ENCODE assay signal across 8 mouse cellular contexts in the genomic region with DNA sequence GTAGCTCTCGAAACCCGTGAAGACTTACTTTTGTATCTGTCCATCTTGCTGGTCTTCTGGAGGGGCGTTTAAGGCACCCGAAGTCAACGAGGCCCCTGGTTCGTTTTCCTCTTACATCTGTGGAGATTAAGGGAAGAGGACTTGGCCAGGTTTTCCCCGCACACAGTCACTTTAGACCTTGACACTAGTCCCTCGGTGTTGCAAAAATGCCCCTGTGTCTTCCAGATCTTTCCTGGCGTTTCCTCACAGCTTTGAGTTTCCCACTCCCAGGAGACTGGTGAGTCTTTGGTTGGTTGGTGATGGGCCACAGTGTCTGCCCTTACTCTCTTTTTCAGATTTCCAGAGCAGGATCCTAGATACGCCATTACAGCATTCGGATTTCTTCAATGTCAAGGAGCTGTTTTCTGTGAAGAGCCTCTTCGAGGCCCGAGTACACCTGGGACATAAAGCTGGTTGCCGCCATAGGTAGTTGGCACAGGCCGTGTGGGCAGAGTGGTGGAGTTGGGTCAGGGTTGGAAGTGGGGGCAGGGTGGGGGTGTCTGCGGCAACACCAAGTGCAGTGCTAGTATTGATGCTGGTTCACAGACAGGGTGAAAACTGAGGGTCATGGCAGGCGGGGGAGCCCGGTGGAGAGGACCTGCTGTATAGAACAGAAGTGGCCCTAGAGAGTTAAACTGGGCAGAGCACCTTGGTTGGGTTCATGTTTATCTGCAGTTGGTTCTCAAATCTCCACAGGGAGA. TPM values are rescaled to one million over a fixed set of nuclear protein-coding genes. Genes with fewer than 3 reads are reported as not detected.
DNase-seq lines count a peak whose midpoint lies in the region; ATAC-seq lines count a peak whose summit lies in the region.

No protein-coding gene starts in this region.

- H3K27ac ChIP-seq in kidney, embryonic 15.5 days = no peak overlapping the region
- H3K27ac ChIP-seq in heart, embryonic 15.5 days = no peak overlapping the region
- peak overlapping the region; percentile 95 for H3K27ac ChIP-seq in midbrain, embryonic 10.5 days (replicated peaks)

- H3K27me3 ChIP-seq in kidney, embryonic 15.5 days = peaks cover 12% of the 10 kb centered on the region
- H3K27me3 ChIP-seq in heart, embryonic 15.5 days = peaks cover 18% of the 10 kb centered on the region; the same call in 1 of the 2 replicates
- H3K27me3 ChIP-seq in midbrain, embryonic 10.5 days (ENCODE audit: low read depth, poor library complexity, severe bottlenecking) = peaks cover 18% of the 10 kb centered on the region

- DNase-seq in kidney, postnatal 10 days = no peak
- peak; percentile 12 for DNase-seq in NIH3T3 (ENCODE audit: low read depth)
- DNase-seq in midbrain, embryonic 10.5 days (ENCODE audit: low spot score) = no peak
- DNase-seq in gastrocnemius, postnatal 14 days = no peak
- DNase-seq in left cerebral cortex, adult 11 months (ENCODE audit: low spot score) = no peak

- 0 out of 2 replicates have a peak, but pooled peaks cover 13% of the 10 kb centered on the region for H3K9me3 ChIP-seq in kidney, embryonic 15.5 days (replicated peaks)
- peaks cover 7% of the 10 kb centered on the region; the same call in 1 of the 2 replicates for H3K9me3 ChIP-seq in heart, embryonic 15.5 days (replicated peaks)
- no peaks in the 10 kb centered on the region; the same call in 1 of the 2 replicates for H3K9me3 ChIP-seq in midbrain, embryonic 10.5 days (replicated peaks)

- peak overlapping the region; percentile 71 for H3K4me2 ChIP-seq in kidney, embryonic 15.5 days
- H3K4me2 ChIP-seq in heart, embryonic 15.5 days = peak overlapping the region; percentile 71

- intact Hi-C loops in gastrocnemius, postnatal 14 days (cut with DNase I; ENCODE audit: low total_unique reads) = no loop called here

- peaks cover 44% of the 10 kb centered on the region for H3K36me3 ChIP-seq in kidney, embryonic 15.5 days
- H3K36me3 ChIP-seq in heart, embryonic 15.5 days = peaks cover 29% of the 10 kb centered on the region
- peaks cover 50% of the 10 kb centered on the region for H3K36me3 ChIP-seq in midbrain, embryonic 10.5 days

- peak overlapping the region; percentile 79 for H3K9ac ChIP-seq in kidney, embryonic 15.5 days
- peak overlapping the region; percentile 85 for H3K9ac ChIP-seq in heart, embryonic 15.5 days

- ATAC-seq in kidney, embryonic 15.5 days (replicated peaks; ENCODE audit: low FRiP score) = no peak
- ATAC-seq in heart, embryonic 15.5 days (replicated peaks; ENCODE audit: insufficient number of reproducible peaks, insufficient read depth, low FRiP score, low read depth) = no peak
- no peak for ATAC-seq in megakaryocyte-erythroid progenitor cell, adult 5-6 weeks (replicated peaks; ENCODE audit: low FRiP score, low TSS enrichment, poor library complexity, severe bottlenecking)

- H3K4me3 ChIP-seq in kidney, embryonic 15.5 days (replicated peaks) = peak overlapping the region; percentile 70
- peak overlapping the region; percentile 79 for H3K4me3 ChIP-seq in heart, embryonic 15.5 days
- peak overlapping the region; percentile 92 for H3K4me3 ChIP-seq in midbrain, embryonic 10.5 days

- 58% methylated on average over 18 of the region's 18 CpGs for WGBS in kidney, embryonic 15.5 days
- 54% methylated on average over 18 of the region's 18 CpGs for WGBS in heart, embryonic 15.5 days
- WGBS in midbrain, embryonic 10.5 days = 53% methylated on average over 18 of the region's 18 CpGs

- peaks cover 20% of the 10 kb centered on the region for H3K4me1 ChIP-seq in kidney, embryonic 15.5 days
- peaks cover 21% of the 10 kb centered on the region for H3K4me1 ChIP-seq in heart, embryonic 15.5 days (replicated peaks)
- H3K4me1 ChIP-seq in midbrain, embryonic 10.5 days = peaks cover 25% of the 10 kb centered on the region

RNA-seq across cellular contexts. Expression of a gene that starts 0.8 kb away (rescaled TPM):
- polyA plus RNA-seq in kidney, embryonic 15.5 days (2015; fragmentation: Nextera tagmentation; extraction: Ambion mirVana) = 62.0 and 64.0 TPM in 2 replicates
- 45.2 and 50.6 TPM in 2 replicates for polyA plus RNA-seq in heart, embryonic 15.5 days (2015; fragmentation: Nextera tagmentation; extraction: Ambion mirVana)
- 61.4 and 67.8 TPM in 2 replicates for polyA plus RNA-seq in midbrain, embryonic 10.5 days (2016; fragmentation: Nextera tagmentation; extraction: Ambion mirVana)
- 10 to 100 TPM; 25.3 to 28.5 TPM for total RNA-seq in gastrocnemius, postnatal 14 days (2021)
- 48.2 and 49.4 TPM in 2 replicates for total RNA-seq in megakaryocyte-erythroid progenitor cell, adult 5-6 weeks (2014; fragmentation: Nextera tagmentation)
- 35.3 and 37.8 TPM in 2 replicates for total RNA-seq in megakaryocyte-erythroid progenitor cell, adult 5-6 weeks (2017)

RNA-seq across cellular contexts. Expression of a gene that starts 2.5 kb away (rescaled TPM):
- 0.52 TPM in 1 of 2 replicates, not detected in the other for polyA plus RNA-seq in kidney, embryonic 15.5 days (2015; fragmentation: Nextera tagmentation; extraction: Ambion mirVana)
- polyA plus RNA-seq in heart, embryonic 15.5 days (2015; fragmentation: Nextera tagmentation; extraction: Ambion mirVana) = 0.26 and 0.41 TPM in 2 replicates
- 0.94 and 1.1 TPM in 2 replicates for polyA plus RNA-seq in midbrain, embryonic 10.5 days (2016; fragmentation: Nextera tagmentation; extraction: Ambion mirVana)
- total RNA-seq in gastrocnemius, postnatal 14 days (2021) = under 1 TPM in 1 of 2 experiments, not detected in 1; 0.55 TPM
- not detected in 2 replicates for total RNA-seq in megakaryocyte-erythroid progenitor cell, adult 5-6 weeks (2014; fragmentation: Nextera tagmentation)
- not detected in 2 replicates for total RNA-seq in megakaryocyte-erythroid progenitor cell, adult 5-6 weeks (2017)

RNA-seq across cellular contexts. Expression of a gene that starts 22.1 kb away (rescaled TPM):
- 5.4 and 6.0 TPM in 2 replicates for polyA plus RNA-seq in kidney, embryonic 15.5 days (2015; fragmentation: Nextera tagmentation; extraction: Ambion mirVana)
- polyA plus RNA-seq in heart, embryonic 15.5 days (2015; fragmentation: Nextera tagmentation; extraction: Ambion mirVana) = 3.1 TPM in 2 replicates
- polyA plus RNA-seq in midbrain, embryonic 10.5 days (2016; fragmentation: Nextera tagmentation; extraction: Ambion mirVana) = 4.9 and 5.5 TPM in 2 replicates
- total RNA-seq in gastrocnemius, postnatal 14 days (2021) = 1 to 10 TPM; 1.5 to 2.7 TPM
- 0.39 and 0.74 TPM in 2 replicates for total RNA-seq in megakaryocyte-erythroid progenitor cell, adult 5-6 weeks (2014; fragmentation: Nextera tagmentation)
- 1.1 and 1.5 TPM in 2 replicates for total RNA-seq in megakaryocyte-erythroid progenitor cell, adult 5-6 weeks (2017)

RNA-seq across cellular contexts. Expression of a gene that starts 28.0 kb away (rescaled TPM):
- 5.8 and 6.5 TPM in 2 replicates for polyA plus RNA-seq in kidney, embryonic 15.5 days (2015; fragmentation: Nextera tagmentation; extraction: Ambion mirVana)
- 0.67 and 1.1 TPM in 2 replicates for polyA plus RNA-seq in heart, embryonic 15.5 days (2015; fragmentation: Nextera tagmentation; extraction: Ambion mirVana)
- polyA plus RNA-seq in midbrain, embryonic 10.5 days (2016; fragmentation: Nextera tagmentation; extraction: Ambion mirVana) = not detected in 2 replicates
- 1 to 10 TPM; 1.7 to 1.9 TPM for total RNA-seq in gastrocnemius, postnatal 14 days (2021)
- not detected in 2 replicates for total RNA-seq in megakaryocyte-erythroid progenitor cell, adult 5-6 weeks (2014; fragmentation: Nextera tagmentation)
- total RNA-seq in megakaryocyte-erythroid progenitor cell, adult 5-6 weeks (2017) = not detected in 2 replicates

RNA-seq across cellular contexts. Expression of a gene that starts 37.2 kb away (rescaled TPM):
- polyA plus RNA-seq in kidney, embryonic 15.5 days (2015; fragmentation: Nextera tagmentation; extraction: Ambion mirVana) = 10.6 and 12.6 TPM in 2 replicates
- polyA plus RNA-seq in heart, embryonic 15.5 days (2015; fragmentation: Nextera tagmentation; extraction: Ambion mirVana) = 1.3 and 1.5 TPM in 2 replicates
- polyA plus RNA-seq in midbrain, embryonic 10.5 days (2016; fragmentation: Nextera tagmentation; extraction: Ambion mirVana) = 0.49 TPM in 1 of 2 replicates, not detected in the other
- total RNA-seq in gastrocnemius, postnatal 14 days (2021) = under 1 TPM in 1 of 2 experiments, not detected in 1; 0.90 TPM
- total RNA-seq in megakaryocyte-erythroid progenitor cell, adult 5-6 weeks (2014; fragmentation: Nextera tagmentation) = not detected in 2 replicates
- not detected in 2 replicates for total RNA-seq in megakaryocyte-erythroid progenitor cell, adult 5-6 weeks (2017)
